Mouse (Mus musculus) sigmoid colon, adult 10 weeks (tissue): Measurements from ENCODE around the gene Ctxn2. TPM values are rescaled to one million over a fixed set of nuclear protein-coding genes. Genes with fewer than 3 reads are reported as not detected.

Source experiments
- polyA plus RNA-seq: library from polyadenylated mRNA; stranded (reverse); fragments of 350-450 nt; fragmentation: Illumina TruSeq; extraction: RNeasy Lipid Tissue Mini Kit (QIAGEN cat#74804); gene quantifications from one replicate; pipeline ENCODE4 v1.2.3, GENCODE M21; 2014; ENCODE audit warnings: low read depth, low replicate concordance

Gene Ctxn2
- polyA plus RNA-seq = not detected

GRCm38 (mm10) chr2:125135903-125136811, at the start of gene Ctxn2:
Gene Ctxn2 (plus strand): TSS chr2:125136692.

DNA sequence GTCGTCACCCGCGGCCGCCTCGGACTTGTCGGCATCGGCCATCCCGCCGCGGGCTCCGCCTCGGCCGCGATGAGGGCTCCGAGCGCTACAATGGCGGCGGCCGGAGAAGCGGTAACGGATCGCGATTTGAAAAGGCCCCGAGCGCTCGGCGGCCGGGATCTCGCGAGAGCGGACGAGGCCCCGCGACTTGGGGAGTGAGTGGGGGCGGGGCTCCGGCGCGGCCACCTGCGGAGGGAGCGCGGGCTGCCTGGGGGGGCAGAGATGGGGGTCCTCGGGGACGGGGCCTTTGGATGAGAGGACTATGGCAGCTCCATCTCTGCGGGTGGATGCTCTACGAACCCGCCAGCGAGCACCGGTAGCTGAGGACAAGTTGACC, 13.0 kb upstream of the Ctxn2 start, which contains the start of gene Myef2:
TSS of gene Myef2 (minus strand) at position 185 of the 376 bp plus-strand sequence.

GRCm38 (mm10) chr2:125152388-125152787, 15.9 kb downstream of the Ctxn2 start, which contains the start of gene Slc12a1:
Gene Slc12a1 (plus strand): TSS chr2:125152505.

Other genes starting within 250 kb of the Ctxn2 start
- 0.57 TPM for gene Slc24a5, start 68.6 kb upstream of the Ctxn2 start, polyA plus RNA-seq
- gene Myef2, start 13.0 kb upstream of the Ctxn2 start, polyA plus RNA-seq = 45.9 TPM
- gene Slc12a1, start 15.8 kb downstream of the Ctxn2 start, polyA plus RNA-seq = not detected
- 17.7 TPM for gene Dut, start 110.5 kb downstream of the Ctxn2 start, polyA plus RNA-seq